Mouse (Mus musculus): ENCODE data around the gene Prss32. TPM values are rescaled to one million over a fixed set of nuclear protein-coding genes. Genes with fewer than 3 reads are reported as not detected.
A peak's percentile ranks its signal among the peaks of the same experiment; 100 is the strongest.
"Not testable (repeated sequence)": the region's sequence is repeated elsewhere in the genome, so short reads cannot be mapped to it uniquely, and the experiment has no call there.

Gene Prss32
- total RNA-seq, 2 experiments from 2014 or later = not detected

GRCm38 (mm10) chr17:23831201-23831600, 12.5 kb upstream of the Prss32 start:
- DNase-seq (ENCODE audit: low spot score in 2 of 2) = no peak
- intact Hi-C loops (cut with DNase I) = no loop called here

GRCm38 (mm10) chr17:23836006-23836575, 7.6 kb upstream of the Prss32 start, which contains the start of gene Prss33:
Gene Prss33, minus strand, starts transcription at chr17:23836056.
- no peak for DNase-seq (ENCODE audit: low spot score in 2 of 2)
- intact Hi-C loops (cut with DNase I) = no loop called here

GRCm38 (mm10) chr17:23841145-23841544, 2.5 kb upstream of the Prss32 start:
- intact Hi-C loops (cut with DNase I) = loop anchor here (5.0 kb wide), 1 partner anchor 69 kb away; the partner anchor contains the start of gene Flywch1
- peak; percentile 56 to 59 for DNase-seq (ENCODE audit: low spot score in 2 of 2)

GRCm38 (mm10) chr17:23843141-23843811, 379 bp upstream of the Prss32 start:
- intact Hi-C loops (cut with DNase I) = loop anchor here (5.0 kb wide), 1 partner anchor 71 kb away; the partner anchor contains the start of gene Flywch1
- DNase-seq (ENCODE audit: low spot score in 2 of 2) = no peak

GRCm38 (mm10) chr17:23850028-23850427, 6.4 kb downstream of the Prss32 start:
- no peak for DNase-seq (ENCODE audit: low spot score in 2 of 2)
- intact Hi-C loops (cut with DNase I) = no loop called here

- intact Hi-C loops (cut with DNase I) = no loop called here
- peak; percentile 47 to 53 for DNase-seq (ENCODE audit: low spot score in 2 of 2)
These were observed 7.4 kb downstream of the Prss32 start for GRCm38 (mm10) chr17:23850853-23851749.

- peak in 1 of 2 experiments; percentile 6 for DNase-seq (ENCODE audit: low spot score in 2 of 2)
These were observed 9.6 kb downstream of the Prss32 start for GRCm38 (mm10) chr17:23853292-23853691.

GRCm38 (mm10) chr17:23854229-23854765, 10.6 kb downstream of the Prss32 start:
- intact Hi-C loops (cut with DNase I) = no loop called here
- DNase-seq (ENCODE audit: low spot score in 2 of 2) = no peak

More at GRCm38 (mm10) chr17:23853292-23853691, 9.6 kb downstream of the Prss32 start:
- intact Hi-C loops (cut with DNase I) = no loop called here

GRCm38 (mm10) chr17:23857193-23857592, 13.5 kb downstream of the Prss32 start:
- no peak for DNase-seq (ENCODE audit: low spot score in 2 of 2)
- intact Hi-C loops (cut with DNase I) = no loop called here

GRCm38 (mm10) chr17:23857913-23858312, 14.3 kb downstream of the Prss32 start:
- DNase-seq (ENCODE audit: low spot score in 2 of 2) = no peak
- intact Hi-C loops (cut with DNase I) = no loop called here

- no peak for DNase-seq (ENCODE audit: low spot score in 2 of 2)
- intact Hi-C loops (cut with DNase I) = no loop called here
These were observed 19.3 kb downstream of the Prss32 start for GRCm38 (mm10) chr17:23862926-23863325.

GRCm38 (mm10) chr17:23867756-23868155, 24.1 kb downstream of the Prss32 start, which contains the start of gene Prss21:
Gene Prss21, plus strand, starts transcription at chr17:23868056.
- intact Hi-C loops (cut with DNase I) = no loop called here

GRCm38 (mm10) chr17:23868513-23868912, 24.9 kb downstream of the Prss32 start:
- intact Hi-C loops (cut with DNase I) = no loop called here

More at GRCm38 (mm10) chr17:23867756-23868155, 24.1 kb downstream of the Prss32 start, which contains the start of gene Prss21:
- no peak for DNase-seq (ENCODE audit: low spot score in 2 of 2)

GRCm38 (mm10) chr17:23873884-23874856, 30.5 kb downstream of the Prss32 start:
- DNase-seq (ENCODE audit: low spot score in 2 of 2) = peak in 1 of 2 experiments; percentile 45
- intact Hi-C loops (cut with DNase I) = loop anchor here (1.0 kb wide), 1 partner anchor 86 kb away; no protein-coding TSS in a partner anchor

More at GRCm38 (mm10) chr17:23868513-23868912, 24.9 kb downstream of the Prss32 start:
- DNase-seq (ENCODE audit: low spot score in 2 of 2) = no peak

GRCm38 (mm10) chr17:23876741-23877140, 33.1 kb downstream of the Prss32 start:
- intact Hi-C loops (cut with DNase I) = loop anchor here (5.0 kb wide), 1 partner anchor 46 kb away; no protein-coding TSS in a partner anchor
- DNase-seq (ENCODE audit: low spot score in 2 of 2) = peak; percentile 3 to 41

- DNase-seq (ENCODE audit: low spot score in 2 of 2) = no peak
- intact Hi-C loops (cut with DNase I) = loop anchor here (5.0 kb wide), 1 partner anchor 45 kb away; no protein-coding TSS in a partner anchor
These were observed 33.5 kb downstream of the Prss32 start for GRCm38 (mm10) chr17:23877166-23877565.

- DNase-seq (ENCODE audit: low spot score in 2 of 2); intact Hi-C loops (cut with DNase I): not testable (repeated sequence)
These were observed 36.9 kb downstream of the Prss32 start, which contains the start of the genes Dcpp1 and Dcpp2 for GRCm38 (mm10) chr17:23880576-23880975. Gene Dcpp1, plus strand, starts transcription at chr17:23880876. Gene Dcpp2, plus strand, starts transcription at chr17:23880880.
